Mouse (Mus musculus): Measurements from ENCODE around the gene Gucd1. TPM values are rescaled to one million over a fixed set of nuclear protein-coding genes. Genes with fewer than 3 reads are reported as not detected.

The Gucd1 gene
- polyA plus RNA-seq, 1 experiment, result 95.7 TPM

- DNase-seq (ENCODE audit: low read depth, low spot score), result no peak
- WGBS, result 48% methylated on average over 6 of the region's 6 CpGs
These were observed 203.4 kb downstream of the Gucd1 start for GRCm38 (mm10) chr10:75314190-75314980.

DNA sequence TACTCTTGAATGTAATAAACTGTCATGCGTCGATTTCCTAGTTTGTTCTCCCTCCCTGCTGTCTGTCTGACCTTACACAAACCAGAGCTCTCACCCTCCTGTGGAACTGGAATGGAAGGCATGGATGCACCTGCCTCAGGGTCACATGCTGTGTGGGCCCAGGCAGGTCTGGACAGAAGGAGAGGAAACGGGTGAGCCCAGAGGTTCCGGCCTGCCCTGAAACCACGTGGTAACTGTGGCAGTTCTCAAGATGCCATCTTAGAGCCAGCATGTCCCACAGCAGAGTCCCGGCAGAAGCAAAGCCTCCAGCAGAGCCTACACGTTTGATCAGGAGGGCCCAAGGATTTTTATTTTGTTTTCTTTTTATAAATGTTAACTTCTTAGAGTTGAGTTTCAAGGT lies 205.4 kb downstream of the Gucd1 start:
- WGBS, result 73% methylated on average over 7 of the region's 7 CpGs
- no peak for DNase-seq (ENCODE audit: low read depth, low spot score)

GRCm38 (mm10) chr10:75307130-75307529 lies 210.6 kb downstream of the Gucd1 start:
- 96% methylated on average over 7 of the region's 7 CpGs for WGBS
- no peak for DNase-seq (ENCODE audit: low read depth, low spot score)

- no peak for DNase-seq (ENCODE audit: low read depth, low spot score)
- 32% methylated on average over 6 of the region's 6 CpGs for WGBS
These were observed 213.4 kb downstream of the Gucd1 start for GRCm38 (mm10) chr10:75304413-75304812.

DNA sequence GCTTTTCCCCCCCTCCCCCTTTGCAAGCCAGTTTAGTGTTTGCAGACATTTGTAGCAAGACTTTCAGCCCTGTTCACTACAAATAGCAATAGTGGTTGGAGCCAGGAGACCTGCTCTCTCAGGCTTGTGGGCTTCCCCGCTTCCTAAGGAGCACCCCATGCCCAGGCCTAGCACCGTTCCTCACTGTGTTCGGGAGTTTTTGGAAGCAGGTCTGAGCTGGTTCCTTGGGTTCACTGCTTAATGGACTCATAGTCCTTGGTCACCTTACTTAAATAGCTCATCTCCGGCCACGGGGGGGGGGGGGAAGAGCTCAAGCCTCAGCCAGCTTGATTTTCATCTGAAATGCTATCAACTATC lies 213.7 kb downstream of the Gucd1 start:
- DNase-seq (ENCODE audit: low read depth, low spot score), result no peak
- 83% methylated on average over 5 of the region's 5 CpGs for WGBS

DNA sequence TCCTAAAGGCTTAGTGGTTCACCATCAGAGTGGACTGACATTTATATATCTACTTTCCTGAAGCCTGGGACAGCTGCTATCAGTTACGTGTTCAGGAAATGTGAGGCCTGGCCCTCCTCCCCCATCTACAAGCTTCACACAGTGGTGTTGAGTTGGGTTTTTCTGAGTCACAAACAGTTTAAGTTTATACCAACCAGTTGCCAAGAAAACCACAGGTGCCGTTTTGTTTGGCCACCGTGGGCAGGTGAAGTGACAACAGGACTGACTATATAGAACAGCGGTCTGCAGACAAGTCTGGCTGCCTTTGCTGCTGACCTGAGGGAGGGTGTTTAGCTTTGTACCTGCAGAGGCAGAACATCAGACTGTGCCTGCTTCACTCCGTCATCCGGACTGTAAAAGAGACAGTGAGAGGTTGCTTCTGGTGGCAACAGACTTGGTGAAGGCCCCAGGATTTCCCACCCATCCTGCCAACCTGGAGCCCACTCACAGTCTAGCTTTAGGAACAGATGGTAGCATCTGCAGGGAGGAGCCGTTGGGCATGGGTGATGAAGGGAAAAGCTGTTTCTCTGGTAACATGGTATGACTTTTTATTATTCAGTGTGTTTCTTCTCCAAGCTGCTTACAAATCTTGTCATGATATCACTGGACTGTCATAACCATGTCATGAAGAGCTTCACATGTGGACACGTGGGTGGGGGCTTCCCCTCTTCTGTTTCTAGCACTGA lies 214.3 kb downstream of the Gucd1 start:
- no peak for DNase-seq (ENCODE audit: low read depth, low spot score)
- 55% methylated on average over 8 of the region's 8 CpGs for WGBS

GRCm38 (mm10) chr10:75302536-75302935 lies 215.2 kb downstream of the Gucd1 start:
- 86% methylated on average over 4 of the region's 4 CpGs for WGBS
- DNase-seq (ENCODE audit: low read depth, low spot score), result no peak

DNA sequence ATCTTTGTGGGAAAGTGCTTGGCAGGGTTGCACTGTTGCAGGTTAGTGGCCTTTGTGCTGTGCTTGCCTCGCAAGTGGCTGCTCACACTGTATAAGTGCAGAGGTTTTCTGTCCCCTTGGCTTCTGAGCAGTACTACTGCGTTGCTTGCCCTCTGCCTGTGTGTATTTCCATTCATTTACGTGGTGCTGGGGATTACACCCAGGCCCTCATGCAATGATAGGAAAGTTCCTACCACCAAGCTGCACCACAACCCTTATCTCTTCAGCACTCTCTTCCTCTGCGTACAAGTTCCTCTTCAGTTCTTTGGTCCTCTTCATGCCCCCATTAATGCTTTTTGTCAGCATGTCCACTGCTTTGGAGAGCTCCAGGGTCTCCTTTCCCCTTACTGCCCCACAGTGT lies 215.8 kb downstream of the Gucd1 start:
- DNase-seq (ENCODE audit: low read depth, low spot score), result no peak
- 93% methylated on average over 4 of the region's 4 CpGs for WGBS

DNA sequence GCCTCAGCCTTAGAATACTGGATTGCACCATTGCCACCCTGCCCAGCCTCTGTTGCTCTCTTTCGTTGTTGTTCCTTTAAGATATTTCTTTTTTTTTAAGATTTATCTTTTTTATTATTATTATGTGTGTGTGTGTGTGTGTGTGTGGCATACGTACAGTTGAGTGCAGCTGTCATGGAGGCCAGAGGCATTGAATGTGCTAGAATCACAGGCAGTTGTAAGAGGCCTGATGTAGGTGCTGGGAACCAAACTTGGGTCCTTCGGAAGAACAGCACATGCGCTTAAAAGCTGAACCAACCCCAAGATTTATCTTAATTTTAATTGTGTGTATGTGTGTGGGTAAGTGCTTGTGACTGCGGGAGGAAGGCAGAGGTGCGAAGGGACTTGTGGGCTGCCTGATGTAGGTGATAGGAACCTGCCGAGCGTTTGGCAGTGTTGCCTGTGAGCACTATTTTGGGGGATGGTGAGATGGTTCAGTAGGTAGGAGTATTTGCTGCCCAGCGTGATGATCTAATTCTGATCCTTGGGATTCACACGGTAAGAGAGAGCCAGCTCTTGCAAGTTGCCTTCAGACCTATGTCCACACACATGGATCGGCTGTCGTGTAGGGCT lies 216.5 kb downstream of the Gucd1 start:
- WGBS, result 92% methylated on average over 12 of the region's 12 CpGs
- no peak for DNase-seq (ENCODE audit: low read depth, low spot score)

Other genes with a start within 250 kb of the Gucd1 start
- 2.4 and 3.6 TPM in 2 replicates for gene Adora2a, start 201.1 kb downstream of the Gucd1 start, polyA plus RNA-seq (2012; rRNA removed)
- 1.1 and 1.3 TPM in 2 replicates for gene Upb1, start 116.9 kb downstream of the Gucd1 start, polyA plus RNA-seq (2012; rRNA removed)
- 30.6 and 44.8 TPM in 2 replicates for gene Snrpd3, start 421 bp downstream of the Gucd1 start, polyA plus RNA-seq (2012; rRNA removed)
- gene Lrrc75b, start 42.4 kb upstream of the Gucd1 start, polyA plus RNA-seq (2012; rRNA removed), result 1.0 TPM in 2 replicates
- gene Ggt1, start 43.6 kb upstream of the Gucd1 start, polyA plus RNA-seq (2012; rRNA removed), result 370 and 634 TPM in 2 replicates
- gene Ggt5, start 71.4 kb upstream of the Gucd1 start, polyA plus RNA-seq (2012; rRNA removed), result 16.0 and 26.1 TPM in 2 replicates
- 42.9 and 124 TPM in 2 replicates for gene Susd2, start 126.0 kb upstream of the Gucd1 start, polyA plus RNA-seq (2012; rRNA removed)
- gene Cabin1, start 246.4 kb upstream of the Gucd1 start, polyA plus RNA-seq (2012; rRNA removed), result 20.3 and 36.0 TPM in 2 replicates

All from large intestine, adult 2 months (tissue).